Mouse (Mus musculus) T-cell, adult 2 months (primary cell): ENCODE measurements around the gene Kcns1.

Experiments
- DNase-seq: peaks from one replicate; pipeline ENCODE4 v3.0.0; 2022; ENCODE audit warnings: low spot score

Gene Kcns1

DNA sequence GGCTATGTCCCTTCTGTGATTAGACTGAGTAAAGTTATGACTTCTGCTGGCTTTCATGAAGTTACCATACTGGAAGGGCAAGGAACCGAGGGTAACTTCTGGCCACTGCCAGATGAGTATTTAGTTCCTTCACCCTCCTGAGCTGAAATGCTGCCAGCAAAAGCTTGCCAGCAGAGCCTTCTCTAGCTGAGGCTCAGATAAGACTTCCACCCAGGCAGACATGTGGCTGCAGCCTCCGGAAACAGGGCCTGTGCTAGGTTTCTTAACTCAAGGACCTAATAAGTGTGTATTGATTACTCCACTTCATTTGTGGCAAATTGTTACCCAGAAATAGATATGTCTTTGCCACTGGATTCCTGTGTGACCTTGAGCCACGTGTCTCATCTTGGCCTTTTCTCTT is 2.5 kb upstream of the Kcns1 start:
- DNase-seq = no peak

DNA sequence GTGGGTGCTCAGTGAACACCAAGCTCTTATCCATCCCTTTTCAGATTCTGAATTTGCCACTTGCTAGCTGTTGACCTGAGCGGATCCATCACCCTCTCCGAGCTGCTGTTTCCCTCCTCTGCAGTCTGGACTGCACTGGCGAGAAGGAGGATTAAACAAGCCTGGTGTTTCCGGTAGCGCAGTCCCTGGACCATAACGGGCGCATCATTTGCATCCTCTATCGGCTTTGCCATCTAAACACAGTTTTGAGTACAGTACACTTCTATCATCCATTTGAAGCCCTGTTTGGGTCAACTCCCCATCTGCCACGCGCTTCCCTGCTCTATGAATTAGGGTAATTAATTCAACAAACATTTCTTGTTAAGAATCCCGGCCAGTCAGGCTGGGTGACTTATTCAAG is 587 bp downstream of the Kcns1 start:
- DNase-seq = no peak

DNA sequence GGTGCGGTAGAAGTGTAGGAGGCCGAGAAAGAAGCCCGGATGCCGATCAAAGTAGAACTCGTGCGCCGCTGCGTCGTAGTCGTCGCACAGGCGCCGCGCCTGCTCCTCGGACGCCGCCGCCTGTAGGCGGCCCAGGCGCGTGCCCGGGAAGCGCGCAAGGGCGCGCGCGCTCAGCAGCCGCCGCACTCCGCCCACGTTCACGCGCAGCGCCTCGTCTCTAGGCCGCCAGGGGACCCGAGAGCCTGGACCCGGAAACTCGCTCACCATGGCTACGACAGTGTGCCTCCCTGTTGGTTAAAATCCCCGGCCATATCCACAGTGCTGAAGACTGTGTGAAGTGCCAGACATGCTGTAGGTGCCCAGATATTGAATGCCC is 2.4 kb downstream of the Kcns1 start:
- peak; percentile 38 for DNase-seq

DNA sequence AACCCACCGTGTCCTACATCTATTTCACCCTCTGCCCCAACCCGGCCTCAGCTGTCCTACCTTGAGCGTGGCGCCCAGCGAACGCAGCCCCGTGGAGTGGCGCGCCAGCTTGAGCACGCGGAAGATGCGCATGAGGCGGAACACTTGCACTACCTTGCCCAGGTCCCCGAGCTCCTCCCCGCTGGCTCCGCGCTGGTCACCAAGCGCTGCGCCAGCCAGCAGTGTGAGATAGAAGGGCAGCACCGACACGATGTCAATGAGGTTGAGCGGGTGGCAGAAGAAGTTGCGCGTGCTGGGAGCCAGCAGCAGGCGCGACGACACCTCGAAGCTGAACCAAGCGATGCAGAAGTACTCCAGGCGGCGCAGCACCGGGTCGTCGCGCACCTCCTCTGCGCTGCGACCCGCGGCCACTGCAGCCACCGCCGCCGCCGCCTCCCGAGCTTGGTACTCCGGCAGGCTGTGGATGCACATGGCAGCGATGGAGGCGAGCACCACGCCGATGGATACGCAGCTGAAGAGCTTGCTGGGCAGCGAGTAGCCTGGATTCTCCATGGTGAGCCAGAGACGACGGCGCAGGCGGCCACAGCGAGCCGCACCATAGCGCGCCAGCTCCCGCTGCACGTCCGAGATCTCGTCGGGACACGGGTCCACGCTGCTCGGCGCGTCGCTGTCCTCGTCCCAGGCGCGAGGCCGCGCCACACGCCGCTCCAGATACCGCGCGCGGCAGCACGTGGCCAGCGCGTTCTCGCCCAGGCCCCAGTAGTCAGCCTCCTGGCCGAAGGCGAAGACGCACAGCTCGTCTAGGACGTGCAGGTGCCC is 3.0 kb downstream of the Kcns1 start:
- DNase-seq = no peak

GRCm38 (mm10) chr2:164164941-164165340 is 6.0 kb downstream of the Kcns1 start:
- no peak for DNase-seq

DNA sequence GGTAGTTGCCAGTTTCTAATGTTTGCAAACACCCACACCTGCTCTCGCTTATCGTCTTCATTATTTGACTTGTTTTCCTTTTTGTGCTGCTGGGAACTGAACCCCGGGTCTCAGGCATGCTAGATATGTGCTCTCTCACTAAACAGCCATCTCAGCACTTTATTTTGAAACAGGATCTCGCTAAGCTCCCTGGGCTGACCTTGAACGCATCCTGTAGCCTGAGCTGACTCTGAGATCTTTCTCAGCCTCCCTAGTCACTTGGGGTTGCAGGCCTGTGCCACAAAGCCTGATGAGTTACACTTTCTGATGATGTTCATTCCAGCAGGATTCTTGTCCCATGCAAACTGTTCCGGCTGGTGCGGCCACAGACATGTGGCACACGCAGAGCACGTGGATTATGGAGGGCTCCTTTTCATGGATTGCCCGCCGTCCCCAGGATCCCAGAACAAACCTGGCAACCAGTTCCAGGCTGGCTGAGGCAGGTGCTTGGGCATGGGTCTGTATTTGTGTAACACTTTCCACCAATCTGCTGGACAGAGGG is 9.3 kb downstream of the Kcns1 start:
- no peak for DNase-seq

DNA sequence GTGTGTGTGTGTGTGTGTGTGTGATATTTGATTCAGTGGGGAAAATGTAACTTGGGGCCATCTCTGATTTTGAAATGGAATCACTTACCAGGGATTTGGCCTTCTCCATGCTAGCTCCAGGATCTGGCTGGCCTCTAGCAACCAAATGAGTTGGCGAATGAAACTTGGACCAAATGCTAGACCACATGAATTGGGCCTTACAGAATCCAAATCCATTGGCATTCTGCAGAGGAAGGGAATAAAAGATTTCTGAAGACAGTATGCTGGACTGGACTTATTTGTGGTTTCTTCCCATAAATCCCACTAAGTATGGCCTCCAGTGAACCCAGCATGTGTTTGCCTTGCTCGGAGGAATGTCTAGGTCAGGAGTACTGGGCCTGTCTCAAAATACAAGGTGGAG is 12.1 kb downstream of the Kcns1 start:
- DNase-seq = no peak

DNA sequence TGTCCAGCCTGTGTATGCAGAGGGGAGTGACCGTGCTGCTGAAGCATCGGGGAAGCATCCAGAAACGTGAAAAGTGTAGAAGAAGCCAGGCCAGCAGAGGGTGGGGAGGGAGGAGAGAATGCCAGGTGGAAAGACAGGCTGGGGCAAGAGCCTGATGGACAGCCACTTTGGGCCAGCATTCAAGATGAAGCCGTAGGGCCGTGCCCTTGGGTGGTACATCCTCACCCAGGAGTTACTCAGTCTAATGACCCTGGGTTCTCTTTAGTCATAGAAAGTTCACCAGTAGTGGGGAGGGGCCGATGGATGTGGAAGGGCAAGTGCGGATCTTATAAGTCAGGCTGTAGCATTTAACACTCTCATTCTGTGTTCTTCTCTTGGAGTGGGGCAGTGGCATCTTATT is 14.8 kb downstream of the Kcns1 start:
- DNase-seq = no peak

- no peak for DNase-seq
Measured at GRCm38 (mm10) chr2:164154007-164154406, 16.9 kb downstream of the Kcns1 start.

DNA sequence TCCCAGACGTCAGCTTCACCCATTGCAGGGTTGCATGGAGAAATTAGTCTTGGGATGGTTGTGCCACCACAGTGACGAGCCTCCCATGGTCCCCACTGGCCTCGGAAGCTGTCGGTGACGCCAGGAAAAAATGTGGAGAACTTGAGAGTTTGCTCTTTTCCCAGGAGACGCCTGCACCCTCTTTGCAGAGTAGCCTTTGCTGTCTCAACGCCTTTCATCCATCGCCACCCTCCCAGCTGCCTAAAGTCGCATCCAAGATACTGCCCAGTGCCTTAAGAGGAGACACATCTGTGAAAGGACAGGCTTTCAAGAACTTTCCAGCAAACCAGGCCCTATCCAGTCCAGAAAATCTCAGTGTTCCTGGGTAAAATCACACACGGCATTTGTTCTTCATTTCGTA is 18.6 kb downstream of the Kcns1 start:
- DNase-seq = no peak

DNA sequence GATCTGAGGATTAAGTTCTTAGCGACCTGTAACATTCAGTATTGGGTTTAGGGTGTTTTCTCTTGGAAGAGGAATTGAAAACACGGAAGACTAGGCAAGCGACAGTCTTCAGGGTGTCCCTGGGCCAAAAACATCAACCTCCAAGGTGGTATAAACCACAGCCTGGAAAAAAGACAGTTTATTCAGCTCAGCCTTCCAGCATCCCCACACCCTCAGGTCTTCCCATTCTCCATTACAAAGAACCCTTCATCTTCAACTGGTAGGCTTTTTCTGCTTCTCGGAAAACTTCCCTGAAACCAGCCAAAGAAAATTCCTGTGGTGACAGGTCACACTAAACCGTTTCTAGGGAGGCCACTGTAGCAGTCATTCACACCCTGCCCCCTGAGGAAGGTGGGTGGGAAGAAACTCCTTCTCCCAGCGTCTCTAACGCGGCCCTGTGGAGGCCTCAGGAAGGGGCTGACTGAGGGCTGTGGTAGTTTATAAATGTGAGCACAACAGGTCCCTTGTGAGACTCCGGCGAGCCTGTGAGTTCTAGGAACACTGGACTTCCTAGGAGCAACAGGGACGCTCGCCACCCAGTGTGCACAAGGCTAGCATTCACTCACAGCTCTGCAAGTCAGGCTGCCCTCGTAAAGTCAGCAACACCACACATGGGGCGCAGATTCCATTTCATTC is 20.7 kb downstream of the Kcns1 start:
- no peak for DNase-seq

DNA sequence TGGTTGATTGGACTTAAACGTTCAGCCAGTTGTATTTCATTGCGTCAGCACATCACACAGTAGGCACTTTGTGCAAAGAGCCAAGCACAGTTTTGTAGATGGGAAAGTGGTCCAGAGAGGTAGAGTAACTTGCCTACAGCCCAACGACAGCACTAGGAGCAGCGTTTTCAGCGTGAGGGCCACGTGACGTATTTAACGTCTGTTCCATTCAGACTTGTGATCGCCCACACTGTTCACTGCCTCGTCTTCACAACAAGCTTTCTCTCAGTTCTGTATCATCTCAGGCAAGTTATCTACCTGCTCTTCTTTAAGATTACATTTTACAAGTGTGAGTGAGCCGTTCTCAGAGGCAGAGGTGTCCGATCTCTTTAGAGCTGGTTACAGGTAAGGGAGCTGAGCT is 24.4 kb downstream of the Kcns1 start:
- DNase-seq = no peak

- no peak for DNase-seq
Measured at GRCm38 (mm10) chr2:164144541-164144940, 26.4 kb downstream of the Kcns1 start.

DNA sequence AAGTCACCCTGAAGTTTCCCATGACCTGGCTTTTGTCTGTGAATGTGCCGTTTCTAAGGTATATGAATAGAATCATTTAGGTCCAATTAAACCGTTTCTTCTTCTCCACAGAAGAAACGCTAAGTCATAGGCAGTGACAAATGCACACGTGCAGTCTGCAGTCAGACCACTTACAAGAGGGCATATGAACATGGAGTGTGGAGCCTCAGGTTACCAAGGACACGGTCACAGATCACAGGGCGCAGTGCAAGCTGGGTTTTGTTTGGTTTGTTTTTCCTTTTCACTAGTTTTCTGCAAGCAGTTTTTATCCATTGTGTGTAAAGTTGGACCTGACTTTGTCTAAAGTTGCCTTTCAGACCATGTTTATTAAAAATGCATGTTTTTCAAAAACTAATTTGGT is 26.9 kb downstream of the Kcns1 start:
- DNase-seq = no peak

- DNase-seq = no peak
Measured at GRCm38 (mm10) chr2:164142021-164142420, 28.9 kb downstream of the Kcns1 start.

GRCm38 (mm10) chr2:164137754-164138153 is 33.2 kb downstream of the Kcns1 start:
- DNase-seq = no peak

GRCm38 (mm10) chr2:164136393-164136792 is 34.5 kb downstream of the Kcns1 start:
- DNase-seq = no peak

DNA sequence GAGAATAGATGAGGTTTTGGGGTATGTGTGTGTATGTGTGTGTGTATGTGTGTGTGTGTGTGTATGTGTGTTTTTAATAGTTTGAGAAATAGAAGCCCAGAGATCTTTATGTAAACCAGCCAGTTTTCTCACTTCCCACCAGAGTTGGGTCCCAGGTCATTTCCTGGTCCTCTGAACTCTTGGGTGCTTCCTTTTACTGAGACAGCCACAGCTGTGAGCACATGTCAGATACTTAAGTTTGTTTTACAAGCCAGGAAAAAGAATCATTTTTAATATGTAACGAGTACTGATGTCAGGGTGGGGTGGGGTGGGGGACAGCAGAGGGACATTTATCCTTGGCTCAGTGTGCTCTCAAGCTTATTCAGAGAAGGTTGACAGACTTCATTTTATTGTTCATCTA is 35.5 kb downstream of the Kcns1 start:
- DNase-seq = no peak

GRCm38 (mm10) chr2:164134563-164134962 is 36.4 kb downstream of the Kcns1 start:
- DNase-seq = no peak

GRCm38 (mm10) chr2:164131586-164131985 is 39.3 kb downstream of the Kcns1 start:
- DNase-seq = no peak

- DNase-seq = no peak
Measured at GRCm38 (mm10) chr2:164128576-164129411, 42.1 kb downstream of the Kcns1 start.

GRCm38 (mm10) chr2:164127297-164127696 is 43.6 kb downstream of the Kcns1 start:
- no peak for DNase-seq

DNA sequence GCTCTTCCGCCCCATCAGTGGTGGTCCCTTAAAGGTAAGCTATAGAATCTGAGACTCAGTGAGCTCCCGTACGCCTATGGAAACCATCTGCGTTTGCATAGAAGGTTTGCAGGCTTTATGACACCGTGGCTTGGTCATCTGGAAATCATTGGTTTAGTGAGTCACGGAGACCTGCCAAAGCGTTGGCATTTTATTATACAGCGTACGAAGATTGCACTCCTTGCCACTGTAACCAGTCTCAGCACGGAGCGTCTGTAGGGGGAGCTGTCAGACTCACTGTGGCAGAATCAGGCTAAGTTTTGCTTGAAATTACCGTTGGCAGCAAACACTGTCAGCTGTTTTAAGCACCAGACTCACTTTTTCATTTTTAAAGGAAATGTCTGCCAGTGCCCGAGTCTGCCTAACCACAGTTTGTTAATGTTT is 44.4 kb downstream of the Kcns1 start:
- DNase-seq = no peak
